Mouse (Mus musculus) T-helper 1 cell (primary cell): ENCODE measurements around the gene Tk1.
"Not testable (repeated sequence)": the region's sequence is repeated elsewhere in the genome, so short reads cannot be mapped to it uniquely, and the experiment has no call there.

Source experiments
- in situ Hi-C: fragments of 300-600 bp; cut with MboI, MseI; formaldehyde crosslinking; loops from one replicate; pipeline ENCODE4 v1.15.1; 2025; ENCODE audit warnings: high pct_unique_total_duplicates

Tk1 gene

GRCm38 (mm10) chr11:117847593-117848215 is 21.8 kb upstream of the Tk1 start:
- in situ Hi-C loops: no loop called here

GRCm38 (mm10) chr11:117846640-117847039 is 20.7 kb upstream of the Tk1 start:
- in situ Hi-C loops: no loop called here

GRCm38 (mm10) chr11:117845651-117846050 is 19.8 kb upstream of the Tk1 start:
- in situ Hi-C loops: no loop called here

GRCm38 (mm10) chr11:117844997-117845396 is 19.1 kb upstream of the Tk1 start:
- in situ Hi-C loops: no loop called here

GRCm38 (mm10) chr11:117843434-117843833 is 17.5 kb upstream of the Tk1 start:
- in situ Hi-C loops: no loop called here

- in situ Hi-C loops: no loop called here
Measured at GRCm38 (mm10) chr11:117840910-117841309, 15.0 kb upstream of the Tk1 start.

GRCm38 (mm10) chr11:117839021-117839420 is 13.1 kb upstream of the Tk1 start:
- in situ Hi-C loops: no loop called here

GRCm38 (mm10) chr11:117838572-117838971 is 12.7 kb upstream of the Tk1 start:
- in situ Hi-C loops: no loop called here

GRCm38 (mm10) chr11:117836306-117836705 is 10.4 kb upstream of the Tk1 start:
- in situ Hi-C loops: no loop called here

- in situ Hi-C loops: no loop called here
Measured at GRCm38 (mm10) chr11:117834086-117834485, 8.2 kb upstream of the Tk1 start.

- in situ Hi-C loops: not testable (repeated sequence)
Measured at GRCm38 (mm10) chr11:117833509-117833908, 7.6 kb upstream of the Tk1 start.

GRCm38 (mm10) chr11:117832086-117832969 is 6.4 kb upstream of the Tk1 start:
- in situ Hi-C loops: no loop called here

GRCm38 (mm10) chr11:117830401-117830800 is 4.5 kb upstream of the Tk1 start:
- in situ Hi-C loops: no loop called here

GRCm38 (mm10) chr11:117829671-117830215 is 3.9 kb upstream of the Tk1 start:
- in situ Hi-C loops: no loop called here

GRCm38 (mm10) chr11:117828888-117829604 is 3.2 kb upstream of the Tk1 start:
- in situ Hi-C loops: no loop called here

GRCm38 (mm10) chr11:117828149-117828887 is 2.4 kb upstream of the Tk1 start:
- in situ Hi-C loops: no loop called here

- in situ Hi-C loops: no loop called here
Measured at GRCm38 (mm10) chr11:117827386-117827785, 1.5 kb upstream of the Tk1 start.

- in situ Hi-C loops: no loop called here
Measured at GRCm38 (mm10) chr11:117826916-117827315, 1.0 kb upstream of the Tk1 start.

GRCm38 (mm10) chr11:117826164-117826563 is 272 bp upstream of the Tk1 start:
- in situ Hi-C loops: no loop called here

GRCm38 (mm10) chr11:117824060-117824969 is 1.6 kb downstream of the Tk1 start:
- in situ Hi-C loops: loop anchor here (5.0 kb wide), 1 partner anchor 117 kb away; no protein-coding TSS in a partner anchor
